Mouse (Mus musculus): ENCODE data around the gene 4930452B06Rik. TPM values are rescaled to one million over a fixed set of nuclear protein-coding genes. Genes with fewer than 3 reads are reported as not detected.

Gene 4930452B06Rik
- polyA plus RNA-seq, 1 experiment, result 0.02 TPM

DNA sequence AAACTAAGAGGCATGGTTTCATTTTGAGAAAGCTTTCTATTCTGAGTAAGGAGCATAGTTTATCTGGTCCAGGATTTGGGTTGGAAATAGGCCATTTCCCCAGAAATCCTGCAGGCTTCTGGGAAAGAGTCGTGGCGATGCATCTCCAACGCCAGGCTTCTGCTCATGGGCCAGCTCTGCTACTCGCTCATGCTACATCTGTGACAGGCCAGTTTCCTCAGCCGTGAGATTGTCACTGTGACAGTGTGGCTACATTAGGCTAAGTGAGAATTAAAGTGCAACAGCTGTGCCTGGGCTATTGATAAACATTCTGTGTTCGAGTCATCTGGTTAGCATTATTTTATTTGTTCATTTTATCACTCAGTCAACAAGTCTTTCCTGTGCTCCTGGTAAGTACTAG is 140.8 kb downstream of the 4930452B06Rik start:
- TF ChIP-seq MAX (IDR thresholded peaks at IDR 0.05), result no peak
- TF ChIP-seq FOSL1 (IDR thresholded peaks at IDR 0.05; ENCODE audit: insufficient read depth, low read length, poor library complexity, severe bottlenecking), result no peak
- TF ChIP-seq CTCF (IDR thresholded peaks at IDR 0.05; ENCODE audit: control insufficient read depth, insufficient read depth, insufficient read length), result no peak
- TF ChIP-seq USF1 (IDR thresholded peaks at IDR 0.05; ENCODE audit: low read depth), result no peak
- no peak for TF ChIP-seq CEBPB (IDR thresholded peaks at IDR 0.05; ENCODE audit: low read depth)
- no peak for TF ChIP-seq MYOG (IDR thresholded peaks at IDR 0.05; ENCODE audit: control insufficient read depth, extremely low read depth, insufficient read length)
- Histone ChIP-seq H3K79me3 (ENCODE audit: low read depth) (no peaks in the 10 kb centered on the region), H3ac (ENCODE audit: control insufficient read depth, insufficient read length, low read depth) (no peak overlapping the region), H3K36me3 (ENCODE audit: control insufficient read depth, insufficient read depth) (no peaks in the 10 kb centered on the region), H3K79me2 (ENCODE audit: control insufficient read depth, insufficient read depth) (no peaks in the 10 kb centered on the region), H3K4me3 (ENCODE audit: insufficient read depth, poor library complexity, severe bottlenecking) (no peak overlapping the region), H3K27me3 (ENCODE audit: control insufficient read depth, insufficient read depth, insufficient read length) (no peaks in the 10 kb centered on the region)

- no peaks in the 10 kb centered on the region for H3K79me3 ChIP-seq (ENCODE audit: low read depth)
- H3K4me3 ChIP-seq (ENCODE audit: insufficient read depth, poor library complexity, severe bottlenecking), result no peak overlapping the region
- TF ChIP-seq MYOD1 (IDR thresholded peaks at IDR 0.05; ENCODE audit: control insufficient read depth, insufficient read length, low read depth) (no peak), CTCF (IDR thresholded peaks at IDR 0.05; ENCODE audit: control insufficient read depth, insufficient read depth, insufficient read length) (no peak), FOSL1 (IDR thresholded peaks at IDR 0.05; ENCODE audit: insufficient read depth, low read length, poor library complexity, severe bottlenecking) (no peak), CEBPB (IDR thresholded peaks at IDR 0.05; ENCODE audit: low read depth) (no peak), USF1 (IDR thresholded peaks at IDR 0.05; ENCODE audit: low read depth) (no peak), MAX (IDR thresholded peaks at IDR 0.05) (no peak), MYOG (IDR thresholded peaks at IDR 0.05; ENCODE audit: control insufficient read depth, extremely low read depth, insufficient read length) (no peak)
- no peak overlapping the region for H3ac ChIP-seq (ENCODE audit: control insufficient read depth, insufficient read length, low read depth)
- H3K27me3 ChIP-seq (ENCODE audit: control insufficient read depth, insufficient read depth, insufficient read length), result no peaks in the 10 kb centered on the region
- H3K36me3 ChIP-seq (ENCODE audit: control insufficient read depth, insufficient read depth), result no peaks in the 10 kb centered on the region
- no peaks in the 10 kb centered on the region for H3K79me2 ChIP-seq (ENCODE audit: control insufficient read depth, insufficient read depth)
Measured at GRCm38 (mm10) chr14:8517681-8518080, 148.4 kb downstream of the 4930452B06Rik start.

DNA sequence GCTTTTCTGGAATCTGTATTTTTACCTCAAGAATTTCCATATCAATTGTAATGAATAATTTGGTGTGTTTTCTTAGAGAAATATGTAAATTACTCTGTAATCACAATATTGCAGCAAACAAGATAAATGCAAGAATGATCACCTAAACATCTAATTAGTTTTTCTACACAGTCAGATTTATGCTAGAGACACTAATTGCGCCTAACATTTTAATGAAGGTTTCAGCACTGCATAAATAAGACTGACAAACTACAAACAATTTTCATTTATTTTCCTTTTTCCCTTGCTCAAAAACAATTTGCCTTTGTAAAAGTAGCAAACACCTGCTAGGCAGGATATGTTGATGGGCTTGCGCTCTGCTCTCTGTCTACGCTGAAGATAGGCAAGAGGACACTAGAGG is 152.0 kb downstream of the 4930452B06Rik start:
- no peaks in the 10 kb centered on the region for H3K79me3 ChIP-seq (ENCODE audit: low read depth)
- no peak overlapping the region for H3K4me3 ChIP-seq (ENCODE audit: insufficient read depth, poor library complexity, severe bottlenecking)
- H3K36me3 ChIP-seq (ENCODE audit: control insufficient read depth, insufficient read depth), result no peaks in the 10 kb centered on the region
- no peaks in the 10 kb centered on the region for H3K27me3 ChIP-seq (ENCODE audit: control insufficient read depth, insufficient read depth, insufficient read length)
- TF ChIP-seq MYOG (IDR thresholded peaks at IDR 0.05; ENCODE audit: control insufficient read depth, extremely low read depth, insufficient read length) (no peak), USF1 (IDR thresholded peaks at IDR 0.05; ENCODE audit: low read depth) (no peak)
- no peaks in the 10 kb centered on the region for H3K79me2 ChIP-seq (ENCODE audit: control insufficient read depth, insufficient read depth)
- H3ac ChIP-seq (ENCODE audit: control insufficient read depth, insufficient read length, low read depth), result no peak overlapping the region

DNA sequence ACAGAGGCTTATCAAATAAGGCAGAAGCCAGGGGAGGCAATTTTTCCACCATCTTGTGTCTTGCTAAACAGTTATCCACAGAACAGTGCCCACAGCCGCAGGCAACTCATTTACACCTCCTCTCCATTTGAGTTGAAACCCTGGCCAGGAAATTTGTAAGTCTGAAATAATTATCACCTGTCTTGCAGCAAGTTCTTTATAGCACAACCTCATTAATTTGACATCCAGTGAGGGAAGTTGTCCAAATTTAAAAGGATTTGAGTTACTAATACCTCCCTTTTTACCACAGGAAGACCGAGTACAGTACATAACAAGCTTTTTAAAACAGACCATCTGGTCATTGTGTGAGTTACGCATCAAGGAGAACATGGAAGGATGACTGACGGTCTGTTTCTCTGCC is 154.8 kb downstream of the 4930452B06Rik start:
- no peak for TF ChIP-seq FOSL1 (IDR thresholded peaks at IDR 0.05; ENCODE audit: insufficient read depth, low read length, poor library complexity, severe bottlenecking)
- TF ChIP-seq MAX (IDR thresholded peaks at IDR 0.05), result no peak
- TF ChIP-seq MYOD1 (IDR thresholded peaks at IDR 0.05; ENCODE audit: control insufficient read depth, insufficient read length, low read depth), result no peak
- no peak for TF ChIP-seq MYOG (IDR thresholded peaks at IDR 0.05; ENCODE audit: control insufficient read depth, extremely low read depth, insufficient read length)
- TF ChIP-seq CTCF (IDR thresholded peaks at IDR 0.05; ENCODE audit: control insufficient read depth, insufficient read depth, insufficient read length), result no peak
- Histone ChIP-seq H3K36me3 (ENCODE audit: control insufficient read depth, insufficient read depth) (no peaks in the 10 kb centered on the region), H3K79me2 (ENCODE audit: control insufficient read depth, insufficient read depth) (no peaks in the 10 kb centered on the region), H3K4me3 (ENCODE audit: insufficient read depth, poor library complexity, severe bottlenecking) (no peak overlapping the region), H3K27me3 (ENCODE audit: control insufficient read depth, insufficient read depth, insufficient read length) (no peaks in the 10 kb centered on the region), H3K79me3 (ENCODE audit: low read depth) (no peaks in the 10 kb centered on the region), H3ac (ENCODE audit: control insufficient read depth, insufficient read length, low read depth) (no peak overlapping the region)

DNA sequence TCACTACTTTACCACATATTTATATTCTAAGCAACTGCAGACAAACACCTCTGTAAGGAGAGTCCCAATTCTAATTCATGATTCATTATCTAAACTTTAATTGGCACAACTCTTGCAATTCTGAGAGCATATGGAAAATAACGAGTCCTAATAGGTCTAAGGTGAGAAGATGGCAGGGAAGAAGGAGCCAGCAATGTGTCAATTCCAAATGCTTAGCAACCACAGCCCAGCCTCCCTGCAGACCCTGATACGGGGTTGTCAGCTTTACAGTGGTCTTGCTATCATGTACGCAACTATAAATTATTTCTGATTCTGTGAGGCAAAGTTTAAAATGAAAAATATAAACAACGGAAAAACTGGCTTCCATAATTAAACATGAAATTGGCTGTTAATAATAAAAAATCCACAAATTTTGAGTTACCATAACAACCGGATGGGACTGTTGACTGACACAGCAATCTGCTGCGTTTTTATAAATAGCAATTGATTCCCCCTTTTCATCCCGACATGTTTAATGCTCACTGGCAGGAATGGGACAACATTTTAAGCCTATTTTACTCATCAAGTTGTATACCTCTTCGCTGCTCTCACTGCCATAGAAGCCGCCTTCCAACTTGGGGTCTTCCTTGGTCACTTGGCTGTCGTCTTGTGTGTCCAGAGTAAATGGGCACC is 155.6 kb downstream of the 4930452B06Rik start:
- Histone ChIP-seq H3K79me2 (ENCODE audit: control insufficient read depth, insufficient read depth) (no peaks in the 10 kb centered on the region), H3ac (ENCODE audit: control insufficient read depth, insufficient read length, low read depth) (no peak overlapping the region), H3K4me3 (ENCODE audit: insufficient read depth, poor library complexity, severe bottlenecking) (no peak overlapping the region), H3K27me3 (ENCODE audit: control insufficient read depth, insufficient read depth, insufficient read length) (no peaks in the 10 kb centered on the region), H3K36me3 (ENCODE audit: control insufficient read depth, insufficient read depth) (no peaks in the 10 kb centered on the region), H3K79me3 (ENCODE audit: low read depth) (no peaks in the 10 kb centered on the region)
- TF ChIP-seq USF1 (IDR thresholded peaks at IDR 0.05; ENCODE audit: low read depth), result no peak
- no peak for TF ChIP-seq MYOD1 (IDR thresholded peaks at IDR 0.05; ENCODE audit: control insufficient read depth, insufficient read length, low read depth)
- TF ChIP-seq MAX (IDR thresholded peaks at IDR 0.05), result no peak
- no peak for TF ChIP-seq FOSL1 (IDR thresholded peaks at IDR 0.05; ENCODE audit: insufficient read depth, low read length, poor library complexity, severe bottlenecking)
- TF ChIP-seq CEBPB (IDR thresholded peaks at IDR 0.05; ENCODE audit: low read depth), result no peak
- TF ChIP-seq MYOG (IDR thresholded peaks at IDR 0.05; ENCODE audit: control insufficient read depth, extremely low read depth, insufficient read length), result no peak
- no peak for TF ChIP-seq CTCF (IDR thresholded peaks at IDR 0.05; ENCODE audit: control insufficient read depth, insufficient read depth, insufficient read length)

DNA sequence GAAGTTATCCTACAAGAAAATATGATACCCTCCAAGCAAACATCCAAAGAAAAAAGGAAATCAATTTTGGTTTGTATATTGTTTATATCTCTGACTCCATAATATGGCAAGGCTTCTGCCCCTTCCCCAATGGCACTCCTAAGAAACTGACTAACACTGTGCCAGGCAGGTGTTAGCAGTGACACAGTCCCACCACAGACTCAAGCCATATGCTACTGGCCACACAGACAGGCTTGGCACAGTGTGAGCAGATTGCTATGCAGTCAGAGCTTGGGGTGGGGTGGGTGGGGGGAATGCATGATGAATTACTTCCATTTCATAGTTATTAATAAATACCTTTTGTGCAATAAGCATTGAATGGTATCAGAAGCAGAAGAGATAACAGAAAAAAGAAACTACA is 157.4 kb downstream of the 4930452B06Rik start:
- H3K4me3 ChIP-seq (ENCODE audit: insufficient read depth, poor library complexity, severe bottlenecking), result no peak overlapping the region
- H3K79me2 ChIP-seq (ENCODE audit: control insufficient read depth, insufficient read depth), result no peaks in the 10 kb centered on the region
- no peaks in the 10 kb centered on the region for H3K36me3 ChIP-seq (ENCODE audit: control insufficient read depth, insufficient read depth)
- no peak for TF ChIP-seq MYOG (IDR thresholded peaks at IDR 0.05; ENCODE audit: control insufficient read depth, extremely low read depth, insufficient read length)
- TF ChIP-seq FOSL1 (IDR thresholded peaks at IDR 0.05; ENCODE audit: insufficient read depth, low read length, poor library complexity, severe bottlenecking), result no peak
- no peak overlapping the region for H3ac ChIP-seq (ENCODE audit: control insufficient read depth, insufficient read length, low read depth)
- no peaks in the 10 kb centered on the region for H3K27me3 ChIP-seq (ENCODE audit: control insufficient read depth, insufficient read depth, insufficient read length)
- no peaks in the 10 kb centered on the region for H3K79me3 ChIP-seq (ENCODE audit: low read depth)
